Mouse (Mus musculus) heart, adult 8-10 months (tissue): ENCODE measurements at regions not wholly inside any gene's neighbourhood (a gene's known extent, or its start where the extent isn't known, plus 50 kb on each side); places are given as distances from the start of the nearest gene placed in this dataset.

ENCODE experiments used
- DNase-seq: peaks from one replicate; pipeline ENCODE4 v3.0.0; 2022; ENCODE audit warnings: low spot score

- DNase-seq: no peak
Observed at GRCm38 (mm10) chr8:49396519-49396918, 552.8 kb upstream of the Tenm3 start.

- DNase-seq: no peak
Observed at GRCm38 (mm10) chr8:49395029-49395428, 551.3 kb upstream of the Tenm3 start.

GRCm38 (mm10) chr8:49389525-49389924, 545.8 kb upstream of the Tenm3 start:
- no peak for DNase-seq

GRCm38 (mm10) chr8:49387587-49387986, 543.8 kb upstream of the Tenm3 start:
- DNase-seq: no peak

GRCm38 (mm10) chr8:49372686-49373085, 528.9 kb upstream of the Tenm3 start:
- DNase-seq: no peak

- DNase-seq: no peak
Observed at GRCm38 (mm10) chr8:49362682-49363081, 518.9 kb upstream of the Tenm3 start.

- no peak for DNase-seq
Observed at GRCm38 (mm10) chr8:49361443-49361842, 517.7 kb upstream of the Tenm3 start.

- DNase-seq: no peak
Observed at GRCm38 (mm10) chr8:49360121-49360520, 516.4 kb upstream of the Tenm3 start.

GRCm38 (mm10) chr8:49359671-49360070, 515.9 kb upstream of the Tenm3 start:
- no peak for DNase-seq

- no peak for DNase-seq
Observed at GRCm38 (mm10) chr8:49348602-49349001, 504.9 kb upstream of the Tenm3 start.

- no peak for DNase-seq
Observed at GRCm38 (mm10) chr8:49338716-49339115, 495.0 kb upstream of the Tenm3 start.

GRCm38 (mm10) chr8:49326980-49327379, 483.2 kb upstream of the Tenm3 start:
- no peak for DNase-seq

GRCm38 (mm10) chr8:49321404-49321803, 477.7 kb upstream of the Tenm3 start:
- DNase-seq: no peak

- no peak for DNase-seq
Observed at GRCm38 (mm10) chr8:49313483-49314278, 469.9 kb upstream of the Tenm3 start.

- no peak for DNase-seq
Observed at GRCm38 (mm10) chr8:49312816-49313215, 469.1 kb upstream of the Tenm3 start.

GRCm38 (mm10) chr8:49282401-49282800, 438.6 kb upstream of the Tenm3 start:
- no peak for DNase-seq

- no peak for DNase-seq
Observed at GRCm38 (mm10) chr8:49281254-49281653, 437.5 kb upstream of the Tenm3 start.

GRCm38 (mm10) chr8:49274031-49274430, 430.3 kb upstream of the Tenm3 start:
- no peak for DNase-seq

- DNase-seq: no peak
Observed at GRCm38 (mm10) chr8:49273109-49273508, 429.4 kb upstream of the Tenm3 start.

- DNase-seq: no peak
Observed at GRCm38 (mm10) chr8:49263416-49263815, 419.7 kb upstream of the Tenm3 start.

GRCm38 (mm10) chr8:49262797-49263196, 419.0 kb upstream of the Tenm3 start:
- DNase-seq: no peak

- no peak for DNase-seq
Observed at GRCm38 (mm10) chr8:49255954-49256353, 412.2 kb upstream of the Tenm3 start.

GRCm38 (mm10) chr8:49254311-49254828, 410.6 kb upstream of the Tenm3 start:
- DNase-seq: no peak

GRCm38 (mm10) chr8:49243002-49243401, 399.3 kb upstream of the Tenm3 start:
- no peak for DNase-seq
